Mouse (Mus musculus): ENCODE measurements at regions not wholly inside any gene's neighbourhood (a gene's known extent, or its start where the extent isn't known, plus 50 kb on each side); places are given as distances from the start of the nearest gene placed in this dataset.

GRCm38 (mm10) chr3:70314239-70314638 is 306.8 kb downstream of the Otol1 start:
- no peak for TF ChIP-seq CTCF (IDR thresholded peaks at IDR 0.05; ENCODE audit: borderline replicate concordance, extremely low read depth, insufficient read depth, insufficient read length)
- TF ChIP-seq POLR2A (IDR thresholded peaks at IDR 0.05; ENCODE audit: borderline replicate concordance, extremely low read depth, insufficient read depth, insufficient read length, poor library complexity, severe bottlenecking): no peak
